Mouse (Mus musculus) induced T-regulatory cell, adult 2 months (primary cell): Measurements from ENCODE around the gene Acot12.

Experiments
- DNase-seq: peaks from one replicate; pipeline ENCODE4 v3.0.0-alpha.2; 2012; ENCODE audit warnings: low read depth

The Acot12 gene

DNA sequence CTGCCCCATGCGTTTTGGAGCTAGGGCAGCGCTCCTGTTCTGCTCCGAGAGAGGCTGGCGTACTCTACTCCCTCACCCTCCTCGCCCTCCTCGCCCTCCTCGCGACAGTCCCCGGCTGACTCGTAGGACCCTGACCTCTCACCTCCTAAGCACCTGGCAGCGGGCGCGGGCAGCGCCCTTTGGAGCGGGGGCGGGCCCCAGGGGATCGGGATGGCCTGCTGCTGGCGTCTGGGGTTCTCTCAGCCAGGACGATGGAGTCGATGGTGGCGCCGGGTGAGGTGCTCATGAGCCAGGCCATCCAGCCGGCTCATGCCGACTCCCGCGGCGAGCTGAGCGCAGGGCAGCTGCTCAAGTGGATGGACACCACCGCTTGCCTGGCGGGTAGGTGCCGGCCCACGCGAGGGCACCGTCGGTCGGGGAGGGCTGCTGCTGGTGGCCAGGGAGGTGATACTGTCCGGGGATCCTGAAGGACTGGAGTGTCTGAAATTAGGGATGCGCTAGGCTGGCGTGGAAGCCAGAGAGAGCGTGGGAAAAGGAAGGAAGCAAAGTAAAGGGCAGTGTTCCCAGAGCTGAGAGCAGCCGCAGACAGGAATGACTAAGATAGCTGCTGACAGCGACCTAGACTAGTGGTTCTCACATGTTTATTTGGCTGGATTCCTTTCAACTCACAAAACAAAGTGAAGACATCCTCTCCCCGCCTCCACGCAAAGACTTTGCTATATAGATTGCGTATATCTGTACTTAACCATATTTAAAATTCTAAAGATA lies at the start of gene Acot12:
Gene Acot12, plus strand, starts transcription at position 233 of the 768 bp plus-strand sequence.
- no peak for DNase-seq

- no peak for DNase-seq
These were observed 47.7 kb upstream of the Acot12 start for GRCm38 (mm10) chr13:91693615-91694014.

GRCm38 (mm10) chr13:91695406-91695805 lies 45.9 kb upstream of the Acot12 start:
- DNase-seq = no peak

DNA sequence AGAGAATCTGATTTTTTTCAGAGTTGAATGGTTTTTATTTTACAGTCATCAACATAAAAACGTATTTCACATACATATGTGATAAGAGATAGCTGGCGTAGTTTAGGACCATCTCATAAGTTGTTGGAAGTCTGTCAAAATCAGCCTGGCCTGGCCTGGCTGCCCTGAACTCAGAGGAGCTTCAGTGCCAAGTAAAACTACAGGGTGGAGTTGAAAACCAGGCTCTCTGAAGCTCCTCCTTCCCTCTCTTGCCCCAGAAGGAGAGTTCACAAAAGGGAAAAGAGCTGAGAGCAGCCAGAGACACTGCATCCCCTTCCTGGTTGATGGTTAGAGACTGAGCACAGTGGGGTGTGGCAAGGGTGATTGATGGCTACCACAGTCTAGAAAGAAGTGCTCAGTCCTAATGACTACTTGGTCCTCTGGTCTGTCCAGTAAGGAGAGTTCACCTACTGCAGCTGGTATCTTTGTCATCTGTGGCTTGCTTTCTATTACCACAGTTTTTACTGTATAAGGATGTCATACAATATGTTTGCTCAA lies 45.1 kb upstream of the Acot12 start:
- no peak for DNase-seq

DNA sequence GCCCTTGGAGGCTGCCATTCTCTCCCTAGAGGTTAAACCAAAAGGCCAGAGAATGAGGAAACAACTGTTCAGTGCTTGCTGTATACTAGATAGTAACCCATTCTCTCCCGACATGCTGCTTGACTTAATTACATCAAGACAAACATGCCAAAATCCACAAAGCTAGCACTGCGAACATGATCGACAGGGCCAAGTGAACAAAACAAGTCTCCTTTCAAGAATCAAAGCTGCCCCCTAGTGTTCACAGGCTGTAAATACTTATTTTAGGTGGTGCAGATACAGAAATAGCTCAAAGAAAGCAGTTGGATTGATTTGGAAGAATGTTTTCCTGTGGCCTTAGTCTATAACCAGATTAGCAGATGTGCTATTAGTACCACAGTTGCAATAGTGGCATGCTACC lies 44.3 kb upstream of the Acot12 start:
- peak; percentile 72 for DNase-seq

DNA sequence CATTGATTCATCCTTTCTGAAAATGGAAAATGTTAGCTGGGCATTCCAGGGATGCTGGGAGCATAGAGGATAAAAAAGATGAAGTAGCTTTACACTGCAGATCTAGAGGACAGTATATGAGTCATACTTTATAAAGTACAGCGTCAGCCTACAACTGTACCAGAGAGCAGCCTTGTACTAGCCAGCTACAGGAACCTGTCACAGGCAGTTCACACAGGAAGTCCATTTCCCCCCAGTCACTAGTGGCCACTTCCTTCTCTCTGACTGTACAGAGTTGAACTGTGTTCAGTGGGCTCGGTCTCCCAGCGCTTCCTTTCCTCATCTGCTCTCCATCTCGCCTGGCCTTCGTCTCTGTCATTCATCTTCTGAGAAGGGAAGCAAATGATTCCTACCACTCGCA lies 39.0 kb upstream of the Acot12 start:
- DNase-seq = peak; percentile 55

- DNase-seq = no peak
These were observed 21.8 kb upstream of the Acot12 start for GRCm38 (mm10) chr13:91719487-91719886.

DNA sequence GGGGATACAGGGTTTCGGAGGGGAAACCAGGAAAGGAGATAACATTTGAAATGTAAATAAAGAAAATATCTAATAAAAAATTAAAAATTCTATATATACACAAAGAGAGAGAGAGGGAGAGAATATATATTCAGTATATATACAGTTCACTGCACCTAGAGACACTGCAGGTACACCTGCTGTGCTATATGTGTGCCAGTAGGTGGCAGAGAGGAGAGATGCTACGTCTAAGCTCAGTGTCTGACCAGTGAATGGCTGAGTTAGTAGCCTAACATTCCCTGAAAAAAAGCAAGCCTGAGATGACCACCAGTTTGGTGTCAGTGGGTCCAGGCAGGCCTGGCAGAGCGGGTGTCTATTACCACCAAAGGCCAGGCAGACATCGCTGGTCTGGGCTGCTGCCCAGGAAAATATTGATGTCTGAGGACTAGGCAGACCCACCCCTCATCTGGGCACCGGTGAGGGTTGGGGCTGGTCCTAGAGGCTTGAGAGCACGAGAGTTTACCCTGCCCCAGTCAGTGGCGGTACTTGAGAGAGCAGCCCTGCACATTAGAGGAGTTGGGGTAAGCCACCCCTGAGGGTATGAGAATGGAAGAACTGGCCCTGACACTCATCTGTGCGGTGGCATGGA lies 18.1 kb upstream of the Acot12 start:
- peak; percentile 28 for DNase-seq

DNA sequence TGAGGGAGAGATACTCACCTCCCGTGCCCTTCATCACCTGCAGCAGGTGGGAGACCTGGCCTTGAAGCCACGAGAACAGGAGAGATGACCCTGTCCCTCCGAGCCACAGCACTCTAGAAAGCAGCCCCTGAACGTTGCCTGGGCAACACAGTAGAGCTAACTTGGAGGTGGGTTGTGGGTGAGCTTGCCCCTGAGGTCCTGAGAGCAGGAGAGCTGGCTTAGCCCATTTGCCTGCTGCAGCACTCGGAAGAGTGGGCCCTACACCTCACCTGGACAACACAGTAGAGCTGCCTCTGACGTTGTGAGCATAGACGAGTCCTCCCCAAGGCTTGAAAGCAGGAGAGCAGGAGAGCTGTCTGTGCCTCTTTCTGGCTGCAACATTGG lies 17.6 kb upstream of the Acot12 start:
- DNase-seq = no peak

DNA sequence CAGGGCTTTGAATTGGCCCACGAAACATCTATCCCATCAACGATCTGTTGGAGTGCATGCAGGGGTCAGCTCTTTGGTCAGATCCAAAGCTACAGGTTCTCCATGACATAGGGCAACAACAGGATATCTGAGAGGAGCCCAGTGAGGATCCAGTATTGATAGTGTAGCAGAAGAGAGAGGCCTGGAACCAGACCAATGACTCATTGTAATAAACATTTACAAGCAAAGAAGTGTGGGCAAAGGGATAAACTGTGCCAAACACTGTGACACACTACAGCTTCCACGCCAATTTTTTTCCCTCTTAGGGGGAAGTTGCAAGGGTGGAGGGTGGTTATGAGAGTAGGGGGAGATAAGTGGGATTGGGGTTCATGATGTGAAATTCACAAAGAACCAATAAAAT lies 17.1 kb upstream of the Acot12 start:
- no peak for DNase-seq

DNA sequence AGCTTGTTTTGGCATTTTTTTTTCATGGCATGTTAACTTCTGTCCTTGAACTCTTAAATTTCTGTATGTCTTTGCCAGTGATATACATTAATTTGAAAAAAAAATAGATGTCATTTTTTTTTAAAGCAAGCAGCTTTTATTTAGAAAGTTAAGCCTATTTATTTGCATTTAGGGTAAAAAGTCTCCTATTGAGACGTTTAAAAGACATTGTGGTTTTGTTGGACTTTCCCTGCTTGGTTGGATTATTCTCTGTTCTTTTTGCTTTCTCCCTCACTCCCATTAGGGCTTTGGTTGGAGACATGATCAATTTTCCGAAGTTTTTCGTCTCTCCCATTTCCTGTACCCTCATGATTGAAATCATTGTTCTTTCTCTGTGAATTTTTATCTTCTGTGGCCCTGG lies 16.2 kb upstream of the Acot12 start:
- no peak for DNase-seq

- DNase-seq = no peak
These were observed 13.4 kb upstream of the Acot12 start for GRCm38 (mm10) chr13:91727899-91728298.

DNA sequence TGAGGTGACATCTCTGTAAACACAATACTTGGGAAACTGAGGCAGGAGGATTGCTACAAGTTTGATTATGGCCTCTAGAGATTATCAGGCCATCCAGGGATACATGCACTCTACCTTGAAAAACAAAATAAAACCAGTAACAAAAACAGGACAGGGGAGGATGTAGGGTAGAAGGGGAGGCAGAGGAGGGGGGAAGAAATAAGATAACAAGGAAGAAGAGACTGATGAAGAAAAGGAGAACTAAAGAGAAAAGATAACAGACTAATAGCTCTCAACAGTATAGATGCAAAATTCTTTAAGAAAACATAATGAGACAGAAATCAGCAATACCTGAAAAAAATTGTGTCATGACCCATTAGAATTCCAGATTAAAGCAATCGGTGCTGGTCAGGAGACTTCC lies 4.1 kb upstream of the Acot12 start:
- DNase-seq = no peak

GRCm38 (mm10) chr13:91740851-91741250 lies 461 bp upstream of the Acot12 start:
- no peak for DNase-seq

- DNase-seq = no peak
These were observed 1.9 kb downstream of the Acot12 start for GRCm38 (mm10) chr13:91743180-91743579.

GRCm38 (mm10) chr13:91746470-91746869 lies 5.2 kb downstream of the Acot12 start:
- DNase-seq = no peak

DNA sequence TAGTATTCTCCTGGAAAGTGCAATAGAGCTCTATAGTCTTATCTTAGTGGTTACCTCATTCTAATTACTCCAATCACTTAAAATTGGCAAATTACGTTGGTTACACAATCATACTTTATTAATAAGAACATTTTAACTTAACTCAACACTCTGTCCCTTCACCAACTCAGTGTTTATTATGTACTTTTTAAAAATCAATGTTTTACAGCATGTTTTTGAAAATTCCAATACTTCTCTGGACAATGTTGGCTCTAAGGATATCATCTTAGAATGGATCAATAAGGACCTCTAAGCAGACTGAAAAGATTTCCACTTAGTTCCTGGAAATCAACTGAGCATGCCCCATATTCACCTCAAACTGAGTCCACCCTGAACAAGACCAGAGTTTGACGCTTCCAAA lies 7.1 kb downstream of the Acot12 start:
- DNase-seq = no peak

GRCm38 (mm10) chr13:91749981-91750380 lies 8.7 kb downstream of the Acot12 start:
- DNase-seq = peak; percentile 6

DNA sequence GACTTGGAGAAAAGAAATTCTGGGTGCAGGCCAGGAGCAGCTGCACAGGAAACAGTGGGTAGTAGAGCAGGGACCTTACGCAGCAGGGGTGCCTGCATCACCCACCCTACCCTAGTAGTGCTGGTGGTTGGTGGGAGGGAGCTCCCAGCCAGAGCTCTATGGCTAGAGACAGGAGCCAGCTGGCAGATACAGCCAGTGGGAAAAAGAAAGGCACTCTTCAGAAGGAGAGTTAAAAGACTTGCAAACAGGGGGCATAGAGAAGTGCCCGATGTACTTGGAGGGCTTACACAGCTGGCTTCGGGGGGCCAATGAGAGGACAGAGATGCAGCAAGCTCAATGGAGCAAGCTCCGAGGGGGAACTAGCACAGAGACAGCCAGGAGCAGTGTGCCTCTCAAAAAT lies 12.4 kb downstream of the Acot12 start:
- DNase-seq = no peak

DNA sequence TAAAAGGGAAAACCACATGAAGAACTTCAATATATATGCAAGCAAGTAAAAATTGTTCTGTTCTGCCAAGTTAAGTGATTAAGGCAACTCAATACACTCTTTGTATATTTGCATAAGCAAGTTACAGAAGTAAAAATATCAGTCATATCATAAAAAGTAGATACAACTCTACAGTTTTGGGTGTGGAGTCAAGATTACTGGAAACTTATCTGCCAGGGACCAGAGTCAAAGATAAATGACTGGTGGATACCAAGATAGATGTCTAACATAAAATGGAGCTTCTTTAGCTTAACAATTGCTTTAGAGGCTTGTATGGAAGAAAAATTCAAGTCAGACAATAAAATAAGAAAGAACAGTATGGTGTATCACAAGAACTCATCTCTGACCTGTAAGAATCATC lies 13.4 kb downstream of the Acot12 start:
- no peak for DNase-seq

DNA sequence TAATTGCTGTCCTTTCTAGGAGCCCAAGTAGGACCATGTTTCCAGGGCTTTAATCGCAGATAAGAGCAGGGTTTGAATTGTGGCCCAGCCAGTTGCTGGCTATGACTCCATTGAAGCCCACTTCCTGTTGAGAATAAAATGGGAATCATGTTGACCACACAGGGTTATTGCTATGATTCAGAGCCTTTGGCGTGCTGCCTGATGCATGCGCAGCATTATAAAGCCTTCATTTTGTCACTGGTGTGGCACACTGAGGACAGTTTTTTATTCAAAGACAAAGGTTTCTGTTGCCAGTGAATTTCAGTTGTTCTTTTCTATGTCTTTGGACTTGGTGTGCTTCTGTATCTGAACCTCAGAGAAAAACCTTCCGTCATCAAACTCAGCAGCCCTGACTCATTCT lies 14.9 kb downstream of the Acot12 start:
- no peak for DNase-seq

- no peak for DNase-seq
These were observed 17.2 kb downstream of the Acot12 start for GRCm38 (mm10) chr13:91758316-91759048.

DNA sequence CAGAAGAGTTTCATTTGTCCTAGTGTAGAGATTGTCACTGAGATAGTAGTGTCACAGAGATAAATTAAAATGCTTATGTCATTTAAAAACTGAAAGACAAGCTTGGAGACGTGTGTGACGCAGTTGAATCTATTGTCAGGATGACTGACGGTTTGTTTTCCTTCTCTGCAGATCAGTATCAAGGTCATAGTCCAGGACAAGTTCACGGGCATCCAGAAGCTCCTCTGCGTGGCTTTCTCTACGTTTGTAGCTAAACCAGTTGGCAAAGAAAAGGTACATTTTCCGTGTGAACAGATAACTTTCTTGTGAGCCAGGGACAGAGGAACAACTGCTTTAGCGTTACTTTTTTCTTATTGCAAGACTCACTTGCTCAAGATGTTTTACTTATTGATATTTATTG lies 18.5 kb downstream of the Acot12 start:
- peak; percentile 4 for DNase-seq
